Mouse (Mus musculus): ENCODE data around the gene Ambp. TPM values are rescaled to one million over a fixed set of nuclear protein-coding genes. Genes with fewer than 3 reads are reported as not detected.
A peak's percentile ranks its signal among the peaks of the same experiment; 100 is the strongest.

Ambp gene
- polyA plus RNA-seq, 1 experiment from 2014 or later = 683 TPM

- Histone ChIP-seq H3K4me2 (no peak overlapping the region), H3K36me3 (peaks cover 7% of the 10 kb centered on the region; the same call in 1 of the 2 replicates), H3K9ac (no peak overlapping the region), H3K9me3 (replicated peaks) (no peaks in the 10 kb centered on the region), H3K27me3 (no peaks in the 10 kb centered on the region), H3K4me1 (replicated peaks) (no peaks in the 10 kb centered on the region), H3K4me3 (replicated peaks) (no peak overlapping the region), H3K27ac (no peak overlapping the region)
- 48% methylated on average over 5 of the region's 5 CpGs for WGBS (ENCODE audit: insufficient replicate concordance)
- ATAC-seq (ENCODE audit: low read depth) (peak; percentile 36; the same call in 1 of the 2 replicates), DNase-seq (peak; percentile 7)
Measured at GRCm38 (mm10) chr4:63118639-63119437, 35.8 kb downstream of the Ambp start.

GRCm38 (mm10) chr4:63105651-63106050 lies 48.9 kb downstream of the Ambp start:
- Histone ChIP-seq H3K4me2 (no peak overlapping the region), H3K9me3 (replicated peaks) (no peaks in the 10 kb centered on the region), H3K4me3 (replicated peaks) (no peak overlapping the region), H3K27me3 (no peaks in the 10 kb centered on the region), H3K4me1 (replicated peaks) (no peaks in the 10 kb centered on the region), H3K27ac (no peak overlapping the region), H3K9ac (no peak overlapping the region), H3K36me3 (no peaks in the 10 kb centered on the region)
- 80% methylated on average over 8 of the region's 8 CpGs for WGBS (ENCODE audit: insufficient replicate concordance)
- no peak for DNase-seq
- ATAC-seq (ENCODE audit: low read depth) = no peak

GRCm38 (mm10) chr4:63102025-63102424 lies 52.6 kb downstream of the Ambp start:
- Histone ChIP-seq H3K36me3 (no peaks in the 10 kb centered on the region), H3K9me3 (replicated peaks) (no peaks in the 10 kb centered on the region), H3K4me1 (replicated peaks) (no peaks in the 10 kb centered on the region), H3K27ac (no peak overlapping the region), H3K27me3 (no peaks in the 10 kb centered on the region), H3K4me3 (replicated peaks) (no peak overlapping the region), H3K4me2 (no peak overlapping the region), H3K9ac (no peak overlapping the region)
- peak; percentile 29; the same call in 1 of the 2 replicates for ATAC-seq (ENCODE audit: low read depth)
- DNase-seq = no peak
- WGBS (ENCODE audit: insufficient replicate concordance) = 54% methylated on average over 4 of the region's 4 CpGs

- H3K4me1 ChIP-seq (replicated peaks) = no peaks in the 10 kb centered on the region
- no peak overlapping the region for H3K27ac ChIP-seq
- no peak overlapping the region for H3K4me2 ChIP-seq
- H3K36me3 ChIP-seq = no peaks in the 10 kb centered on the region
- ATAC-seq (ENCODE audit: low read depth) (no peak), DNase-seq (no peak)
- no peaks in the 10 kb centered on the region for H3K9me3 ChIP-seq (replicated peaks)
- 79% methylated on average over 11 of the region's 11 CpGs for whole genome bisulfite sequencing (ENCODE audit: insufficient replicate concordance)
- H3K4me3 ChIP-seq (replicated peaks) = no peak overlapping the region
- H3K9ac ChIP-seq = no peak overlapping the region
- no peaks in the 10 kb centered on the region for H3K27me3 ChIP-seq
Measured at GRCm38 (mm10) chr4:63100478-63100877, 54.1 kb downstream of the Ambp start.

- Histone ChIP-seq H3K9ac (no peak overlapping the region), H3K4me3 (replicated peaks) (no peak overlapping the region), H3K36me3 (no peaks in the 10 kb centered on the region), H3K9me3 (replicated peaks) (no peaks in the 10 kb centered on the region), H3K27ac (no peak overlapping the region), H3K4me1 (replicated peaks) (no peaks in the 10 kb centered on the region), H3K4me2 (no peak overlapping the region), H3K27me3 (no peaks in the 10 kb centered on the region)
- WGBS (ENCODE audit: insufficient replicate concordance) = 41% methylated on average over 1 of the region's 1 CpGs
- DNase-seq (no peak), ATAC-seq (ENCODE audit: low read depth) (no peak)
Measured at GRCm38 (mm10) chr4:63097603-63098002, 57.0 kb downstream of the Ambp start.

Other genes starting within 250 kb of the Ambp start
- 2.1 and 4.3 TPM in 2 replicates for gene Zfp618, start 189.2 kb downstream of the Ambp start, polyA plus RNA-seq (2015; fragmentation: Nextera tagmentation; extraction: Ambion mirVana)
- gene Kif12, start 17.3 kb upstream of the Ambp start, polyA plus RNA-seq (2015; fragmentation: Nextera tagmentation; extraction: Ambion mirVana) = 5.1 TPM in 2 replicates
- gene Col27a1, start 59.2 kb upstream of the Ambp start, polyA plus RNA-seq (2015; fragmentation: Nextera tagmentation; extraction: Ambion mirVana) = 1.5 TPM in 2 replicates
- gene Orm1, start 189.8 kb upstream of the Ambp start, polyA plus RNA-seq (2015; fragmentation: Nextera tagmentation; extraction: Ambion mirVana) = not detected in 2 replicates
- not detected in 2 replicates for gene Orm3, start 201.4 kb upstream of the Ambp start, polyA plus RNA-seq (2015; fragmentation: Nextera tagmentation; extraction: Ambion mirVana)
- not detected in 2 replicates for gene Orm2, start 207.7 kb upstream of the Ambp start, polyA plus RNA-seq (2015; fragmentation: Nextera tagmentation; extraction: Ambion mirVana)
- gene Akna, start 248.6 kb upstream of the Ambp start, polyA plus RNA-seq (2015; fragmentation: Nextera tagmentation; extraction: Ambion mirVana) = 3.0 and 3.8 TPM in 2 replicates

All from liver, embryonic 13.5 days (tissue).